Mouse (Mus musculus): ENCODE measurements around the gene Mlip. TPM values are rescaled to one million over a fixed set of nuclear protein-coding genes. Genes with fewer than 3 reads are reported as not detected.

The Mlip gene
- polyA plus RNA-seq, 1 experiment from 2014 or later, result 0.27 TPM

DNA sequence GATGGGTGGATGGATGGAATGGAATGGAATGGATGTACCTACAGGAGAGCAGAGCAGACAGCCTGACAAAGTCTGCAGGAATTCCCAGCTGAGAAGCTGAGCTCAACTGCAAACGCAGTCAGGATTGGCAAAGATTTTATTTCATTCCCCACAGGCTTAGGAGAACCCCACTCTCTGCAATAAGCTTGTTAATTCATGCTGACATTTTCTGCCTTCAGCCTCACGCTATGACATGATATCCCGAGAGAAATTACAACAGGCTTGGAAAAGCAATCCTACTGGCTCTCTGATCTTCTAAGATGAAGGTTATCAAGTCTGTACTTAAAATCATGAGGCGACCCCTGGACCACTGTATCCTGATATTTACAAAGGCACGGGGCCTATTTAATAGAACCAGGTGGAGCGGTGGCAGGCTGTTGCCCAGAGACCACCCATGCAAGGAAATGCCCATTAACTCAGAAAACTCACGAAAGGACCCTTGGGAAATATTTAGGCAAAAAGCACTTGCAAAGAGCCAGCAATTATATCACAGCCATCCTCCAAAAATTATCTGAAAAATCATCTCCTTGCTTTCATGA lies 13.1 kb downstream of the Mlip start:
- Histone ChIP-seq H3K36me3 (ENCODE audit: control insufficient read depth, insufficient read depth, low read length) (no peaks in the 10 kb centered on the region), H3K4me2 (ENCODE audit: low read depth, low read length, severe bottlenecking) (no peak overlapping the region), H3K27ac (ENCODE audit: low read depth, low read length) (no peak overlapping the region), H3K9ac (ENCODE audit: low read length) (no peak overlapping the region), H3K4me3 (ENCODE audit: low read depth, low read length) (no peak overlapping the region), H3K9me3 (ENCODE audit: control insufficient read depth, low read length) (no peaks in the 10 kb centered on the region), H3K4me1 (replicated peaks; ENCODE audit: control insufficient read depth, insufficient read depth, low read length) (0 out of 2 replicates have a peak, but pooled peaks cover 2% of the 10 kb centered on the region), H3K27me3 (ENCODE audit: control insufficient read depth, insufficient read depth, low read length) (no peaks in the 10 kb centered on the region)
- 76% methylated on average over 7 of the region's 7 CpGs for WGBS
- ATAC-seq (replicated peaks; ENCODE audit: low FRiP score) (no peak), DNase-seq (ENCODE audit: low spot score) (no peak)

DNA sequence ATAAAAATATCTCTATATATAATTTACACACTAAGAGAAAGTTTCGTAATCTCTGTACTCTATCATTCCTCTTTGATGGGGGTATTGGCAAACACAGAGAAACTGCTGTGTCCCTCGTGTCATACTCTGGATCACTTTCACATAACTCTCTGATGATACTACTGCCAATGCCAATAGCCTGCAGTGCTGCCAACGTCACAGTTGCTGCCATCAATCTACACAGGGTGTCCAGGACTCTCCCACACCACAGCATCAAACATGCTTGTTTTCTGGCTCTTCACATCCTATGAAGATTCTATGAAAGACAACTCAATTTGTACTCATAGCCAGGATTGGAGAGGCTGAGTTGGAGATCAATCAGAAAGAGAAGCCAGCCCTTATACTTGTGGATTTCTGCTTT lies 17.4 kb downstream of the Mlip start:
- no peak overlapping the region for H3K27ac ChIP-seq (ENCODE audit: low read depth, low read length)
- no peaks in the 10 kb centered on the region for H3K9me3 ChIP-seq (ENCODE audit: control insufficient read depth, low read length)
- no peaks in the 10 kb centered on the region for H3K27me3 ChIP-seq (ENCODE audit: control insufficient read depth, insufficient read depth, low read length)
- H3K9ac ChIP-seq (ENCODE audit: low read length), result no peak overlapping the region
- H3K4me1 ChIP-seq (replicated peaks; ENCODE audit: control insufficient read depth, insufficient read depth, low read length), result 0 out of 2 replicates have a peak, but pooled peaks cover 2% of the 10 kb centered on the region
- H3K36me3 ChIP-seq (ENCODE audit: control insufficient read depth, insufficient read depth, low read length), result no peaks in the 10 kb centered on the region
- DNase-seq (ENCODE audit: low spot score) (no peak), ATAC-seq (replicated peaks; ENCODE audit: low FRiP score) (no peak)
- no peak overlapping the region for H3K4me3 ChIP-seq (ENCODE audit: low read depth, low read length)
- H3K4me2 ChIP-seq (ENCODE audit: low read depth, low read length, severe bottlenecking), result no peak overlapping the region
- WGBS, result 87% methylated on average over 3 of the region's 3 CpGs

DNA sequence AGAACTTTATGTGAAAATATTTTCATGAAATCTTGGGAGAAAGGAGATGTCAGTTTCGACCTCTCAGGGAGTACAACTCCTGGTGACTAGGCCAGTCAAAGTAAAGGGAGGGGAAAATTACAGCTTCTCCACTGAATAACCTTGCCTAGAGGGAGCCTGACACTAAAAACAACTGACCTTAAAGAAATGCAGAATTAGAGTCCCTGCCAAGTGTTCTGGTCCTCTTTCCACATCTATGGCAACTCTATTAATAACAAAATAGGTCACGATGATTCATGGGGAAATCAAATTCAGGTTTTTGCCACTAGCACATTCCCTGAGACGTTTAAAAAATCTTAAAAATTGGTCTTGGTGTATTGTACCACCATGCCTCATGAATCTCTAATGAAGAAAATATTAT lies 34.4 kb downstream of the Mlip start:
- DNase-seq (ENCODE audit: low spot score) (no peak), ATAC-seq (replicated peaks; ENCODE audit: low FRiP score) (no peak)
- H3K27me3 ChIP-seq (ENCODE audit: control insufficient read depth, insufficient read depth, low read length), result no peaks in the 10 kb centered on the region
- WGBS, result 88% methylated on average over 3 of the region's 3 CpGs
- H3K36me3 ChIP-seq (ENCODE audit: control insufficient read depth, insufficient read depth, low read length), result no peaks in the 10 kb centered on the region
- H3K4me1 ChIP-seq (replicated peaks; ENCODE audit: control insufficient read depth, insufficient read depth, low read length), result no peaks in the 10 kb centered on the region
- H3K4me3 ChIP-seq (ENCODE audit: low read depth, low read length), result no peak overlapping the region
- H3K27ac ChIP-seq (ENCODE audit: low read depth, low read length), result no peak overlapping the region
- H3K9me3 ChIP-seq (ENCODE audit: control insufficient read depth, low read length), result no peaks in the 10 kb centered on the region
- no peak overlapping the region for H3K9ac ChIP-seq (ENCODE audit: low read length)
- H3K4me2 ChIP-seq (ENCODE audit: low read depth, low read length, severe bottlenecking), result no peak overlapping the region

DNA sequence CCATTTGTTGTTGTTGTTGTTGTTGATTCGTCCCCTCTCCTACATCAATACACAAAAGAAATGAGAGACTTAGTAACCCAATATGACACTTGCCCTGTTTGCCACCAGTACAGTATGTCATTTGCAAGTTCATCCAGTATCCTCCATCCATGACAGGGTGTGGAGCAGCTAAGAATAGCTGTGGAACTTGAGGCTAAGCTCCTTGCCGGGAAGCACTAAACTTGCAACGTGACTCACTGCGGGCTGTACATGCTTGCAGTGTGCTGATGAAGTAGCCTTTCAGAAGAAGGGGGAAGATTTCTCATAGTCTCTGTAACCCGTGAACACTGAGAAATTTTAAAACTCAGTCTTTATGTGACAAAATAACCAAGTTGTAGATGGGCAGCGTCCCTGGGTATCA lies 42.2 kb downstream of the Mlip start:
- ATAC-seq (replicated peaks; ENCODE audit: low FRiP score) (no peak), DNase-seq (ENCODE audit: low spot score) (no peak)
- Histone ChIP-seq H3K4me1 (replicated peaks; ENCODE audit: control insufficient read depth, insufficient read depth, low read length) (no peaks in the 10 kb centered on the region), H3K4me2 (ENCODE audit: low read depth, low read length, severe bottlenecking) (no peak overlapping the region), H3K27me3 (ENCODE audit: control insufficient read depth, insufficient read depth, low read length) (no peaks in the 10 kb centered on the region), H3K4me3 (ENCODE audit: low read depth, low read length) (no peak overlapping the region), H3K27ac (ENCODE audit: low read depth, low read length) (no peak overlapping the region), H3K9ac (ENCODE audit: low read length) (no peak overlapping the region), H3K36me3 (ENCODE audit: control insufficient read depth, insufficient read depth, low read length) (no peaks in the 10 kb centered on the region), H3K9me3 (ENCODE audit: control insufficient read depth, low read length) (no peaks in the 10 kb centered on the region)
- 91% methylated on average over 6 of the region's 6 CpGs for WGBS

DNA sequence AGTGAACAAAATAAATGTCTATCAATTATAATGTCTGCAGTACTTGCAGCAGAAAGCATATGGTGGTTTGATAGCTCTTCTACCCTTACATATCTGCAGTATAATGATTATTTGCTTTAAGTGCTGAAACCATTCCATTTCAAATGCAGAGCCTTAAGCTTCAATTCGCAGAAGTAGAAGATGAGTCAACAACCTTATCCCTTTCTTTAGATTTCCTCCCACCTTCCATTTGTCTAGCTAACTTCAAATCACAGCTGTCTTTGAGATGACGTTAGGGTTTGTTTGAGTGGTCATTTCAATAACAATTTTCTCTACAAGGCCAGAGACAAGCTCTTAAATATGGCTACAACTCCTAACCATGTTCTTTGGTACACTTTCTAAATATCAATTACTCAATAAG lies 47.4 kb downstream of the Mlip start:
- no peaks in the 10 kb centered on the region for H3K4me1 ChIP-seq (replicated peaks; ENCODE audit: control insufficient read depth, insufficient read depth, low read length)
- no peaks in the 10 kb centered on the region for H3K9me3 ChIP-seq (ENCODE audit: control insufficient read depth, low read length)
- H3K36me3 ChIP-seq (ENCODE audit: control insufficient read depth, insufficient read depth, low read length), result no peaks in the 10 kb centered on the region
- no peak overlapping the region for H3K4me3 ChIP-seq (ENCODE audit: low read depth, low read length)
- DNase-seq (ENCODE audit: low spot score), result no peak
- WGBS, result 84% methylated on average over 2 of the region's 2 CpGs
- H3K27me3 ChIP-seq (ENCODE audit: control insufficient read depth, insufficient read depth, low read length), result no peaks in the 10 kb centered on the region
- ATAC-seq (replicated peaks; ENCODE audit: low FRiP score), result no peak
- H3K27ac ChIP-seq (ENCODE audit: low read depth, low read length), result no peak overlapping the region
- H3K4me2 ChIP-seq (ENCODE audit: low read depth, low read length, severe bottlenecking), result no peak overlapping the region
- H3K9ac ChIP-seq (ENCODE audit: low read length), result no peak overlapping the region

DNA sequence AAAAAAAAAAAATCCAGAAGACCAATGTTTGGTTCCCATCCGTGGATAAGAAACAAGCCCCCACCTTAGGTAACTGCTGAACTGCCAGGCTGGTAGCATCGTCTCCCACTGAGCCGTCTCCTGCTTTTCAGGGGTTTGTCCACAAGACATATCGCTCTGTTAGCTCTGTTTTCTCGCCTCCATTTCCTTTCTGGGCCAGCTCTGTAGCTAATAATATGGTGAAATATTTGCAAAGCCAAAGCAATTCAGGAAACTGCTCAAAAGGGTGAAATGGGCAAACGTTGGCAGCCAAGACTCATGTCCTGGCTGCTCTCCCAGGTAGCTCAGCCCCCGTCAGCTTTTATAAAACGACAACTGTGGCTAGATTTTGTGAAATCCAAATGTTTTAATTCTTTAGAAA lies 50.4 kb downstream of the Mlip start:
- DNase-seq (ENCODE audit: low spot score) (no peak), ATAC-seq (replicated peaks; ENCODE audit: low FRiP score) (no peak)
- H3K9me3 ChIP-seq (ENCODE audit: control insufficient read depth, low read length), result no peaks in the 10 kb centered on the region
- no peak overlapping the region for H3K9ac ChIP-seq (ENCODE audit: low read length)
- no peaks in the 10 kb centered on the region for H3K36me3 ChIP-seq (ENCODE audit: control insufficient read depth, insufficient read depth, low read length)
- no peak overlapping the region for H3K4me3 ChIP-seq (ENCODE audit: low read depth, low read length)
- H3K4me1 ChIP-seq (replicated peaks; ENCODE audit: control insufficient read depth, insufficient read depth, low read length), result no peaks in the 10 kb centered on the region
- no peak overlapping the region for H3K4me2 ChIP-seq (ENCODE audit: low read depth, low read length, severe bottlenecking)
- H3K27ac ChIP-seq (ENCODE audit: low read depth, low read length), result no peak overlapping the region
- no peaks in the 10 kb centered on the region for H3K27me3 ChIP-seq (ENCODE audit: control insufficient read depth, insufficient read depth, low read length)
- WGBS, result 86% methylated on average over 8 of the region's 8 CpGs

DNA sequence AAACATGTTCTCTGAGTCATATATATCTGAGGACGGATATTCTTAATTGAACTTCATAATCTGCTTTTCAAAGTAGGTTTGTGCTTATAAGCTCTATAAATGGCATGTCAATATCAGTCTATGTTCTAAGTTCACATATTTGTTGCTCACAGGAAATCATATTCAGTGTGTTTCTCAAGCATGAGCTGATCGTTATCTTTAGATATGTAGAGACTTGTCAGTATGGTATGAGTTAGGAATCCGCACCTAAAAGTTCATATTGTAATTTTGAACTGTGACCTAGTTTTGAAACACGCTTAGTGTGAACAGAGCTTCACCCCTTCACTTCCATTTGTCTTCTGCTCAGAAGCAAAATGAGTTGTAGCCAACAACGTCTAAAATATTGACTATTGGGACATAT lies 64.8 kb downstream of the Mlip start:
- H3K4me3 ChIP-seq (ENCODE audit: low read depth, low read length), result no peak overlapping the region
- no peaks in the 10 kb centered on the region for H3K36me3 ChIP-seq (ENCODE audit: control insufficient read depth, insufficient read depth, low read length)
- no peaks in the 10 kb centered on the region for H3K27me3 ChIP-seq (ENCODE audit: control insufficient read depth, insufficient read depth, low read length)
- H3K9me3 ChIP-seq (ENCODE audit: control insufficient read depth, low read length), result no peaks in the 10 kb centered on the region
- H3K4me1 ChIP-seq (replicated peaks; ENCODE audit: control insufficient read depth, insufficient read depth, low read length), result no peaks in the 10 kb centered on the region
- ATAC-seq (replicated peaks; ENCODE audit: low FRiP score) (no peak), DNase-seq (ENCODE audit: low spot score) (no peak)
- no peak overlapping the region for H3K27ac ChIP-seq (ENCODE audit: low read depth, low read length)
- no peak overlapping the region for H3K4me2 ChIP-seq (ENCODE audit: low read depth, low read length, severe bottlenecking)
- 95% methylated on average over 5 of the region's 5 CpGs for WGBS
- H3K9ac ChIP-seq (ENCODE audit: low read length), result no peak overlapping the region

DNA sequence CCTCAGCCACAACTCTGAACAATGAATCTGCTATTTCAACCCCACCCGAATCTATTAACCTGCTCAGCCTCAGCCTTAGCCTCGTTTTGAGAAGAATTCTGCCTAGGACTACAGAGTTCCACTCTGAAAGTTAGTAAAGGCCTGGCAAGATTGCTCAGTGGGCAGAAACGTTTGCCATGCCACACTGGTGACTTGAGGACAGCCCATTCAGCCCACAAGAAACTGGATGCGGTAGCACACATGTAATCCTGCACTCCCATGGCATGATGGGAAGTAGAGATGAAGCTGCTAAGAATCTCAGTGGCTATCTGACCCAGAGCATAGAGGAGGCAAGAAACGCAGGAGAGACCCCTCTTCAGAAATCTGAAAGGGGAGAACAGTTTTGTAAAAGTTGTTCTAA lies 73.4 kb downstream of the Mlip start:
- DNase-seq (ENCODE audit: low spot score), result no peak
- 70% methylated on average over 5 of the region's 5 CpGs for WGBS

DNA sequence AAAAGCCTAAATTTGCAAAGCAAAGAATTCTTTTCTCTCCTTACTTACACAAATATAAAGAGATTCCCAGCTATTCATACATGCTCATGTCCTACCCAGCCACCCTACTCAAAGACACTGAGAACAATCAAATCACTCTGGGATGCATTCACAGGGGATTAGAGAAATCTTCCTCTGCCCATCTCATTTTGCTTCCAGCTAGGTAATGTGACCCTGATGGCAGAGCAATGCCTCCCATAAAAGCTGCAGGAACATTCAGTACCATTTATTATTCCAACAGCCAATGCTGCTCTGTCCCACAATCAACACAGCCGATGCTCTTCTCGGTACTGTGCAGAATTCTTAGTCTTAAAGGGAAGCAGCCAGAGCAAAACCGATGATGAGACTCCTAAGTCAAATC lies 74.7 kb downstream of the Mlip start:
- ATAC-seq (replicated peaks; ENCODE audit: low FRiP score) (no peak), DNase-seq (ENCODE audit: low spot score) (no peak)
- Histone ChIP-seq H3K27me3 (ENCODE audit: control insufficient read depth, insufficient read depth, low read length) (no peaks in the 10 kb centered on the region), H3K4me3 (ENCODE audit: low read depth, low read length) (no peak overlapping the region), H3K9me3 (ENCODE audit: control insufficient read depth, low read length) (no peaks in the 10 kb centered on the region), H3K36me3 (ENCODE audit: control insufficient read depth, insufficient read depth, low read length) (no peaks in the 10 kb centered on the region), H3K9ac (ENCODE audit: low read length) (no peak overlapping the region), H3K4me2 (ENCODE audit: low read depth, low read length, severe bottlenecking) (no peak overlapping the region), H3K4me1 (replicated peaks; ENCODE audit: control insufficient read depth, insufficient read depth, low read length) (peaks cover 4% of the 10 kb centered on the region; the same call in 1 of the 2 replicates), H3K27ac (ENCODE audit: low read depth, low read length) (no peak overlapping the region)
- 42% methylated on average over 3 of the region's 3 CpGs for WGBS

More for the DNA sequence above, 73.4 kb downstream of the Mlip start:
- no peak overlapping the region for H3K9ac ChIP-seq (ENCODE audit: low read length)
- no peaks in the 10 kb centered on the region for H3K36me3 ChIP-seq (ENCODE audit: control insufficient read depth, insufficient read depth, low read length)
- H3K27me3 ChIP-seq (ENCODE audit: control insufficient read depth, insufficient read depth, low read length), result no peaks in the 10 kb centered on the region
- ATAC-seq (replicated peaks; ENCODE audit: low FRiP score), result no peak
- H3K4me3 ChIP-seq (ENCODE audit: low read depth, low read length), result no peak overlapping the region
- H3K4me2 ChIP-seq (ENCODE audit: low read depth, low read length, severe bottlenecking), result no peak overlapping the region
- no peak overlapping the region for H3K27ac ChIP-seq (ENCODE audit: low read depth, low read length)
- H3K9me3 ChIP-seq (ENCODE audit: control insufficient read depth, low read length), result no peaks in the 10 kb centered on the region
- peaks cover 4% of the 10 kb centered on the region; the same call in 1 of the 2 replicates for H3K4me1 ChIP-seq (replicated peaks; ENCODE audit: control insufficient read depth, insufficient read depth, low read length)
